Mouse (Mus musculus): ENCODE measurements around the gene Polr2a. TPM values are rescaled to one million over a fixed set of nuclear protein-coding genes. Genes with fewer than 3 reads are reported as not detected.

The Polr2a gene
- 48.6 and 79.6 TPM in 2 replicates for polyA plus RNA-seq (2012; rRNA removed)

DNA sequence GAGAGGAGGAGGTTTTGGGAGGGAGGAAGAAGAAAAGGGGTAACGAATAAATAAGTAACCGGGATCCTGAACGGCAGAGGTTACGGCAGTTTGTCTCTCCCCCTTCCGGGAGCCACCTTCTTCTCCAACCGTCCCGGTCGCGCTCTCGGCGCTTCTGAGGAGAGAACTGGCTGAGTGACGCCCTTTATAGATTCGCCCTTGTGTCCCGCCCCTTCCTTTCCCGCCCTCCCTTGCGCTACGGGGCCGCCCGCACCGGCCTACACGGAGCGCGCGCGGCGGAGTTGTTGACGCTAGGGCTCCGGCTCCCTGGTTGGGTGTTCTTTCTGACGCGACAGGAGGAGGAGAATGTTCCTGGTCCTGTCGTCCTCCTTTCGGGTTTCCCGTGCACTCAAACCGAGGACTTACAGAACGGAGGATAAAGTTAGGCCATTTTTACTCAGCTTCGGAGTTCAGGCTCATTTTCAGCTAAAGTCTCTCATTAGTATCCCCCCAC, at the start of gene Polr2a:
Gene Polr2a (minus strand): TSS at position 160 of the 493 bp plus-strand sequence.

GRCm38 (mm10) chr11:69804972-69805909, 46.8 kb upstream of the Polr2a start, which contains the start of gene Tmem102:
Gene Tmem102 (minus strand): TSS chr11:69805624.

DNA sequence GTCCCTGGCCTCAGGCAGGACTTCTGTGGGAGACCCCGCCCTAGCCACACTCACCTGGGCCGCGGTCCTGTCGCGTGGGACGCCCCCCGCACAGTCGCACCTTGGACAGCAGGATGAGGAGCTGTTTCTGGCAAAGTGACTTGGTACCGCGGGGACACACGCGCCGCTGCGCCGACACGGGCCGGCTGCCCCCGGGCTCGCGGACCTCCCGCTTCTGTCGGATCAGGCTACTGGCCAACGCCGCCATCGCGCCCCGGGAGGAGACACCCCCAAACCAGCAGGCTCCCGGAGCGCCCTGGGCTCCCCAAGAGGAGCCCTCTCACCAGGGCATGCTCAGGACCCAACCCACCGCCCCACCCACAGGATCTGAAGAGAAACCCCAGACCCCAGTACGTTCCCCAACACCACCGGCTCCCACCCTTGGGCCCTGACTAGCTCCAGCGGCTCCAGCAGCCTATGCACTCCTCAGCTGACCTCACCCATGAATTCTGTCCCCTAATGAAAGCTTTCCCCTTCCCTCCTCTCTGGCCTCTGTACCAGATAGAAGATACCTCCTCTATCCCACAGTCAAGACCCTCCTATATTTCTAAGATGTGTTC, 43.0 kb upstream of the Polr2a start, which contains the start of gene Fgf11:
Gene Fgf11 (minus strand): TSS at position 479 of the 599 bp plus-strand sequence.

DNA sequence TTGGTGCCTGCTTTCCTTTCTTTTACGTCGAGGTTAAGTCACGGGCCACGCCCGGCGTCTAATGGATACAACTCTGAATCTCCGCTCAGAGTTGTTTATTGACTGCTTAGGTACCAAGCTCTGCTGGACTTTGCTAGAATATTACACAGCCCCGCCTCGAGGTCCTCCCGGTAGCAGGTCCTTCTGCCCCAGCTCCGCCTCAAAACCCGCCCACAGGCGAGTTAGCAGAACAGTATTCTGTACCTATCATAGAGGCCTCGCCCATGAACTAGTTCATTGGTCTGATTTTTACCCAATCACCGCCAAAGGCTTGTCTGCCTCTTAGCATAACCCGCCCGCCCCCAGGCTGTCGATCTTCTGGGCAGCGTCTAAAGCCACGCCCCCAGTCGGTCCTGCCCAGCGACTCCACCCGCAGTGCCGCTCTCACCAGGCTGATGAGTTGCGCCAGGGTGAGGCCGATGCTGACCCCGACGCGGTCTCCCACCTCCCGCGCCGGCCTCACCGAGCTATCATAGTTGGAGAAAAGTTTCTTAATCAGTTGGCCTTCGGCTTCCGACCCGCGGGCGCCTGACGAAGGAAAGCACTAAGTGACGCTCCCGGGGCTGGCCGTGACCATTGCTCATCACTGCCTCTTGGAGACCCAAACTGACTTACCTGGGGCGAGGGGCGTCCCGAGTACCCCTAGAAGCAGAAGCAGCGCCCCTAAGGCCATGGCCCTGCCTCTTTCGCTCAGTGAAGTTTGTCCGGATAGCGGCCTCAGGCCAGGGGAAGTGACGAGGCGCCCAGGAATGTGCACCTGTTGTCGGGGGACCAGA, 36.9 kb upstream of the Polr2a start, which contains the start of gene Chrnb1:
Gene Chrnb1 (minus strand): TSS at position 776 of the 815 bp plus-strand sequence.

GRCm38 (mm10) chr11:69765221-69766125, 7.0 kb upstream of the Polr2a start, which contains the start of gene Zbtb4:
Gene Zbtb4 (plus strand): TSS chr11:69765912.

GRCm38 (mm10) chr11:69761868-69762267, 3.4 kb upstream of the Polr2a start, which contains the start of gene Slc35g3:
Gene Slc35g3 (minus strand): TSS chr11:69761968.

DNA sequence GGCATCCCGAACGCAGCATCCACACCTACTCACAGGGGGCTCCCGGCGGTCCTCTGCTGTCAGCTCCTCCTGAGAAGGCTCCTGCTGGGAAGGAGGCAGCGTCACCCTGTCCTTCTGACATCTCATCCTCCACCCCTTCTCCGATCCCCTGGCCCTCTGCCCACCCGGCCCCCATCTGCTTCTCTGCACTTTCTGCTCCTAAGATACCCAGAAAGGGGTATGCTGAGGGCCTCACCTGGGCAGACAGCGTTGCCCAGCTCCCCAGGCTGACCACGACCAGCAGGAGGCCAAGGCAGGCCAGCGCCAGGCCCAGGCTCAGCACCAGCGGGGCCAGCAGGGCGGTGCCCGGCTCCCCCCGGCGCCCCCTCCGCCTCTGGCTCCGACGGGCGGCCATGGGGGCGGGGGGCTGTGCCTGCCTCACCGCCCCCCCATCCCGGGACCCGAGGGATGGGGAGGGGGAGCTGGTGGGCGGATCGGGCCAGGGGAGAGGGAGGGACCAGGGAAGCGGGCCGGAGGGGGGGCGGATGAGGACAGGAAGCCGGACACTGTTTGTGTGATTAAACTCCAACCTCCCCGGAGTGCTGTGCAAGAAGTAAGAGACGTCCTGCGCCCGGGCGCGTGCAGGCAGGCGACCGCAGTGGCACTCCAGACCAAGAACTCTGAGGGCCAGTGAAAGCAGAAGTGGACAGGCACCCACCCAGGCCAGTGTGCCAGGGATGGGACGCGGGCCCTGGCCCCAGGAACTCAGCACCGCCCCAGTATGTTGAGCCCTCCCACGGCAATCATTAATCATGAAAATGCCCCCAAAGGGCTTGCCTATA, 62.9 kb downstream of the Polr2a start, which contains the start of the genes Tnfsf12 and Tnfsfm13:
Gene Tnfsf12 (minus strand): TSS at position 489 of the 821 bp plus-strand sequence.
Gene Tnfsfm13 (minus strand): TSS at position 738 of the 821 bp plus-strand sequence.

DNA sequence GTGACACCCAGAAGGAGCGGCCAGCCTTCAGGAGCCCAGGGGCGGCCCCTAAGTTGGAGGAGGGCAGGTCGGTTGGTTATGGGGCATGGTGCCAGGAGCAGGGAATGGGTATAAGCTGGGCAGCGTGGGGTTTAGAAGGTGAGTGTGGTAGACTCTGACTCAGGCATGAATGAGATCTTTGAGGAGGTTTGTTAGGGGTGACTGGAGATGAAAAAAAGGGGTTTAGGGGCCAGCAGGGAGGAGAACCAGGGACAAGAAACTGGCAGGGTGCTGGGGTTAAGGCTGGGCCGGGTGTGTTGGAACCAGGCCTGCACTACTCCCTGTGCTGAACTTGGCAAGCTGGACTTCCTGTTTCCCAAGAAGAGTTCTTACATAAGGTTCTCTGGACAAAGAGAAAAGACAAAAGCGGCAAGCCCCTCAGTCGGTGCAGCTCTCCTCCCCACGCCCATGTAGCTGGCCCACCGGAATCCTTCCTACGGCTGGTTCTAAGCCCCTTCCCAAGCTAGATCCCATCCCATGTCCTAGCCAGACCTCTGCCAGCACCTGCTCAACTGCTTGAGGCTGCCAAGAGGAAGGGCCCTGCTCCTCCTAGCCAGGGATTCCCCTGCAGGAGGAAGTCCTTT, 72.8 kb downstream of the Polr2a start, which contains the start of gene Tnfsf13:
Gene Tnfsf13 (minus strand): TSS at position 259 of the 623 bp plus-strand sequence.

Other genes with a start within 250 kb of the Polr2a start
- gene Dnah2, start 209.5 kb downstream of the Polr2a start, polyA plus RNA-seq (2012; rRNA removed), result 1.5 and 2.1 TPM in 2 replicates
- 60.4 and 60.6 TPM in 2 replicates for gene Efnb3, start 198.4 kb downstream of the Polr2a start, polyA plus RNA-seq (2012; rRNA removed)
- 22.5 and 33.0 TPM in 2 replicates for gene Wrap53, start 178.4 kb downstream of the Polr2a start, polyA plus RNA-seq (2012; rRNA removed)
- 151 and 154 TPM in 2 replicates for gene Trp53, start 178.3 kb downstream of the Polr2a start, polyA plus RNA-seq (2012; rRNA removed)
- gene Atp1b2, start 152.7 kb downstream of the Polr2a start, polyA plus RNA-seq (2012; rRNA removed), result 11.4 and 13.4 TPM in 2 replicates
- gene Shbg, start 140.7 kb downstream of the Polr2a start, polyA plus RNA-seq (2012; rRNA removed), result 0.86 and 1.6 TPM in 2 replicates
- 14.8 and 16.0 TPM in 2 replicates for gene Sat2, start 136.6 kb downstream of the Polr2a start, polyA plus RNA-seq (2012; rRNA removed)
- 126 and 156 TPM in 2 replicates for gene Fxr2, start 125.6 kb downstream of the Polr2a start, polyA plus RNA-seq (2012; rRNA removed)
- 0.12 and 0.22 TPM in 2 replicates for gene Sox15, start 103.3 kb downstream of the Polr2a start, polyA plus RNA-seq (2012; rRNA removed)
- gene Mpdu1, start 96.0 kb downstream of the Polr2a start, polyA plus RNA-seq (2012; rRNA removed), result 97.0 and 101 TPM in 2 replicates
- gene Cd68, start 92.5 kb downstream of the Polr2a start, polyA plus RNA-seq (2012; rRNA removed), result 4.7 and 9.4 TPM in 2 replicates
- 1,301 and 1,419 TPM in 2 replicates for gene Eif4a1, start 86.2 kb downstream of the Polr2a start, polyA plus RNA-seq (2012; rRNA removed)
- 92.5 and 186 TPM in 2 replicates for gene Senp3, start 76.6 kb downstream of the Polr2a start, polyA plus RNA-seq (2012; rRNA removed)
- 0.29 and 0.97 TPM in 2 replicates for gene Tnfsf13, start 72.9 kb downstream of the Polr2a start, polyA plus RNA-seq (2012; rRNA removed)
- gene Tnfsf12, start 62.8 kb downstream of the Polr2a start, polyA plus RNA-seq (2012; rRNA removed), result 4.4 and 4.9 TPM in 2 replicates
- 1.7 and 2.3 TPM in 2 replicates for gene Tnfsfm13, start 62.5 kb downstream of the Polr2a start, polyA plus RNA-seq (2012; rRNA removed)
- gene Slc35g3, start 3.3 kb upstream of the Polr2a start, polyA plus RNA-seq (2012; rRNA removed), result 0.16 and 0.30 TPM in 2 replicates
- 4.7 and 5.0 TPM in 2 replicates for gene Zbtb4, start 7.3 kb upstream of the Polr2a start, polyA plus RNA-seq (2012; rRNA removed)
- 1.7 and 15.7 TPM in 2 replicates for gene Chrnb1, start 37.3 kb upstream of the Polr2a start, polyA plus RNA-seq (2012; rRNA removed)
- 4.7 and 7.5 TPM in 2 replicates for gene Fgf11, start 43.2 kb upstream of the Polr2a start, polyA plus RNA-seq (2012; rRNA removed)
- 0.19 and 0.27 TPM in 2 replicates for gene Tmem102, start 47.0 kb upstream of the Polr2a start, polyA plus RNA-seq (2012; rRNA removed)
- not detected in 2 replicates for gene Gm39566, start 56.7 kb upstream of the Polr2a start, polyA plus RNA-seq (2012; rRNA removed)
- gene Spem2, start 59.8 kb upstream of the Polr2a start, polyA plus RNA-seq (2012; rRNA removed), result not detected in 2 replicates
- 0.80 and 0.86 TPM in 2 replicates for gene Spem1, start 63.5 kb upstream of the Polr2a start, polyA plus RNA-seq (2012; rRNA removed)
- gene Nlgn2, start 79.1 kb upstream of the Polr2a start, polyA plus RNA-seq (2012; rRNA removed), result 70.3 and 84.9 TPM in 2 replicates
- gene Tmem256, start 79.9 kb upstream of the Polr2a start, polyA plus RNA-seq (2012; rRNA removed), result 137 and 187 TPM in 2 replicates
- gene Plscr3, start 87.7 kb upstream of the Polr2a start, polyA plus RNA-seq (2012; rRNA removed), result 60.2 and 99.9 TPM in 2 replicates
- gene Tnk1, start 100.1 kb upstream of the Polr2a start, polyA plus RNA-seq (2012; rRNA removed), result 0.25 and 0.65 TPM in 2 replicates
- gene Tmem95, start 119.4 kb upstream of the Polr2a start, polyA plus RNA-seq (2012; rRNA removed), result not detected in 2 replicates
- 2.3 and 2.9 TPM in 2 replicates for gene Kctd11, start 122.8 kb upstream of the Polr2a start, polyA plus RNA-seq (2012; rRNA removed)
- 2.0 and 2.4 TPM in 2 replicates for gene Acap1, start 136.9 kb upstream of the Polr2a start, polyA plus RNA-seq (2012; rRNA removed)
- 10.4 and 14.1 TPM in 2 replicates for gene 2810408A11Rik, start 142.3 kb upstream of the Polr2a start, polyA plus RNA-seq (2012; rRNA removed)
- 86.7 and 121 TPM in 2 replicates for gene Neurl4, start 142.4 kb upstream of the Polr2a start, polyA plus RNA-seq (2012; rRNA removed)
- 71.0 and 88.1 TPM in 2 replicates for gene Gps2, start 155.3 kb upstream of the Polr2a start, polyA plus RNA-seq (2012; rRNA removed)
- gene Eif5a, start 163.3 kb upstream of the Polr2a start, polyA plus RNA-seq (2012; rRNA removed), result 1,164 and 1,181 TPM in 2 replicates
- 23.1 and 36.5 TPM in 2 replicates for gene Ybx2, start 177.2 kb upstream of the Polr2a start, polyA plus RNA-seq (2012; rRNA removed)
- gene Slc2a4, start 189.6 kb upstream of the Polr2a start, polyA plus RNA-seq (2012; rRNA removed), result 10.3 and 24.4 TPM in 2 replicates
- gene Cldn7, start 206.1 kb upstream of the Polr2a start, polyA plus RNA-seq (2012; rRNA removed), result 2.3 and 5.7 TPM in 2 replicates
- 88.4 and 139 TPM in 2 replicates for gene Ctdnep1, start 222.5 kb upstream of the Polr2a start, polyA plus RNA-seq (2012; rRNA removed)
- gene Elp5, start 223.9 kb upstream of the Polr2a start, polyA plus RNA-seq (2012; rRNA removed), result 112 and 147 TPM in 2 replicates
- 303 and 380 TPM in 2 replicates for gene Gabarap, start 232.5 kb upstream of the Polr2a start, polyA plus RNA-seq (2012; rRNA removed)
- gene Phf23, start 237.1 kb upstream of the Polr2a start, polyA plus RNA-seq (2012; rRNA removed), result 66.5 and 98.1 TPM in 2 replicates
- gene Dvl2, start 242.0 kb upstream of the Polr2a start, polyA plus RNA-seq (2012; rRNA removed), result 32.7 and 40.0 TPM in 2 replicates